Comparison of ENCODE assay signal across 19 mouse cellular contexts in genomic region chr1:32363539-32363938, GRCm38 (mm10).
DNase-seq lines count a peak whose midpoint lies in the region; ATAC-seq and TF ChIP-seq lines count a peak whose summit lies in the region.
"Had no signal": no experiment of that assay in that cellular context is flagged by ENCODE, and none has a peak within 500 bp of the region (broad histone marks: within the 10 kb centered on the region; RNA-seq: fewer than 3 reads in every experiment).

No protein-coding gene starts in this region.

- H3K27ac ChIP-seq in midbrain, embryonic 12.5 days (replicated peaks), result no peak overlapping the region
- H3K27ac ChIP-seq in midbrain, postnatal 0 days (ENCODE audit: low read depth, low read length), result no peak overlapping the region
- H3K27ac ChIP-seq in embryonic facial prominence, embryonic 15.5 days (replicated peaks), result no peak overlapping the region
- H3K27ac ChIP-seq in limb, embryonic 15.5 days, result no peak overlapping the region
- H3K27ac ChIP-seq: heart, embryonic 15.5 days had no signal

- no peak overlapping the region for H3K4me3 ChIP-seq in midbrain, embryonic 12.5 days
- no peak overlapping the region for H3K4me3 ChIP-seq in midbrain, postnatal 0 days (ENCODE audit: low read depth, low read length)
- no peak overlapping the region for H3K4me3 ChIP-seq in embryonic facial prominence, embryonic 15.5 days (replicated peaks)
- no peak overlapping the region for H3K4me3 ChIP-seq in limb, embryonic 15.5 days
- H3K4me3 ChIP-seq: erythroblast, embryonic 14.5 days; heart, embryonic 15.5 days; megakaryocyte, embryonic 14.5 days had no signal

- no peak overlapping the region for H3K9ac ChIP-seq in midbrain, embryonic 12.5 days (replicated peaks)
- H3K9ac ChIP-seq in midbrain, postnatal 0 days (replicated peaks; ENCODE audit: low read length, poor library complexity, severe bottlenecking), result no peak overlapping the region
- H3K9ac ChIP-seq in embryonic facial prominence, embryonic 15.5 days, result no peak overlapping the region
- H3K9ac ChIP-seq in limb, embryonic 15.5 days, result no peak overlapping the region
- H3K9ac ChIP-seq: heart, embryonic 15.5 days had no signal

- no peaks in the 10 kb centered on the region for H3K27me3 ChIP-seq in midbrain, embryonic 12.5 days
- H3K27me3 ChIP-seq in midbrain, postnatal 0 days (ENCODE audit: insufficient read depth, low read length), result no peaks in the 10 kb centered on the region
- no peaks in the 10 kb centered on the region for H3K27me3 ChIP-seq in embryonic facial prominence, embryonic 15.5 days
- no peaks in the 10 kb centered on the region for H3K27me3 ChIP-seq in limb, embryonic 15.5 days
- H3K27me3 ChIP-seq: heart, embryonic 15.5 days; megakaryocyte, embryonic 14.5 days; Patski had no signal

- no peaks in the 10 kb centered on the region for H3K36me3 ChIP-seq in midbrain, embryonic 12.5 days
- no peaks in the 10 kb centered on the region for H3K36me3 ChIP-seq in midbrain, postnatal 0 days (ENCODE audit: insufficient read depth, low read length)
- H3K36me3 ChIP-seq in embryonic facial prominence, embryonic 15.5 days, result no peaks in the 10 kb centered on the region
- H3K36me3 ChIP-seq in limb, embryonic 15.5 days, result no peaks in the 10 kb centered on the region
- H3K36me3 ChIP-seq: heart, embryonic 15.5 days had no signal

- WGBS in midbrain, embryonic 12.5 days, result 85% methylated on average over 2 of the region's 2 CpGs
- WGBS in midbrain, postnatal 0 days, result 71% methylated on average over 2 of the region's 2 CpGs
- 23% methylated on average over 2 of the region's 2 CpGs for WGBS in embryonic facial prominence, embryonic 15.5 days
- 23% methylated on average over 2 of the region's 2 CpGs for WGBS in limb, embryonic 15.5 days

- no peak for TF ChIP-seq CTCF in midbrain, postnatal 0 days (IDR thresholded peaks at IDR 0.05)

- no peaks in the 10 kb centered on the region for H3K4me1 ChIP-seq in midbrain, embryonic 12.5 days
- H3K4me1 ChIP-seq in midbrain, postnatal 0 days (ENCODE audit: insufficient read depth, low read length), result no peaks in the 10 kb centered on the region
- H3K4me1 ChIP-seq in embryonic facial prominence, embryonic 15.5 days, result peaks cover 6% of the 10 kb centered on the region; the same call in 1 of the 2 replicates
- no peaks in the 10 kb centered on the region for H3K4me1 ChIP-seq in limb, embryonic 15.5 days
- H3K4me1 ChIP-seq: heart, embryonic 15.5 days; megakaryocyte, embryonic 14.5 days had no signal

- H3K9me3 ChIP-seq in midbrain, embryonic 12.5 days, result no peaks in the 10 kb centered on the region
- no peaks in the 10 kb centered on the region for H3K9me3 ChIP-seq in midbrain, postnatal 0 days (ENCODE audit: low read length)
- no peaks in the 10 kb centered on the region for H3K9me3 ChIP-seq in embryonic facial prominence, embryonic 15.5 days (replicated peaks)
- no peaks in the 10 kb centered on the region for H3K9me3 ChIP-seq in limb, embryonic 15.5 days
- H3K9me3 ChIP-seq: heart, embryonic 15.5 days; megakaryocyte, embryonic 14.5 days had no signal

- no peak for DNase-seq in midbrain, postnatal 0 days (ENCODE audit: low spot score)
- DNase-seq in brain, embryonic 18.5 days (ENCODE audit: low read depth, low spot score), result peak; percentile 8
- DNase-seq in T-cell, adult 2 months (ENCODE audit: low spot score), result no peak
- DNase-seq in gastrocnemius, adult 8-10 months (ENCODE audit: low spot score in 2 of 2), result no peak
- DNase-seq: adrenal gland, postnatal 14 days; cerebellum, adult 9-10 months; gastrocnemius, postnatal 25 days; heart, postnatal 4 days; kidney, adult 11 months; lung, adult 18-20 months; thymus, postnatal 25 days had no signal

- peak; percentile 49; the same call in 1 of the 2 replicates for ATAC-seq in midbrain, embryonic 12.5 days (ENCODE audit: low FRiP score, low read depth)
- no peak for ATAC-seq in midbrain, postnatal 0 days (ENCODE audit: low FRiP score)
- ATAC-seq in embryonic facial prominence, embryonic 15.5 days (ENCODE audit: insufficient number of reproducible peaks, low FRiP score, low TSS enrichment, low read depth), result peak; percentile 79
- ATAC-seq in limb, embryonic 15.5 days (ENCODE audit: insufficient number of reproducible peaks, low FRiP score, low TSS enrichment, low read depth), result peak; percentile 65
- ATAC-seq: activated CD4-positive, CD25-positive, alpha-beta regulatory T cell, adult 4 months; Patski had no signal

- no peak overlapping the region for H3K4me2 ChIP-seq in midbrain, embryonic 12.5 days (replicated peaks)
- no peak overlapping the region for H3K4me2 ChIP-seq in midbrain, postnatal 0 days (ENCODE audit: low read depth, low read length, poor library complexity, severe bottlenecking)
- no peak overlapping the region for H3K4me2 ChIP-seq in embryonic facial prominence, embryonic 15.5 days (replicated peaks)
- H3K4me2 ChIP-seq in limb, embryonic 15.5 days, result no peak overlapping the region
- H3K4me2 ChIP-seq: heart, embryonic 15.5 days had no signal
